Mouse (Mus musculus): ENCODE measurements around the gene Hps1. TPM values are rescaled to one million over a fixed set of nuclear protein-coding genes. Genes with fewer than 3 reads are reported as not detected.
"Not testable (repeated sequence)": the region's sequence is repeated elsewhere in the genome, so short reads cannot be mapped to it uniquely, and the experiment has no call there.

Gene Hps1
- polyA plus RNA-seq, 1 experiment from 2014 or later, result 12.1 TPM

DNA sequence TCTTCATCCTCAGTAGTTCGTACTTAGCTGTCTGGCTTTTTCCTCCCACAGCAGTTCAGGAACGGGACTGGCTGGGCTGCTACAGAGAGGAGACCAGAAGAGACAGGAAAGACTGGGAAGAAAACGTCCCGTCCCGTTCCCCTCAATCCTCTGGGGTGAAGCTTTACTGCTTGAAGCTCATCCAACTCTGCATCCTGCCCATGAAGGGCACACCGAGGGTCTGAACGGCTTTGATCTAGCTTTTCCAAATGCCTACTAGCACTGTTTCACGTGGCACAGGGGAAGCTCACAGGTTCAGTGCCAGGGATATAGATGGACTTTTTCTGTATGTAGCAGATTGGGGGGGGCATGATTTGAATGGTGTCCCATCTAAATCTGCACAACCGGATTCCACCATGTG lies 16.0 kb upstream of the Hps1 start:
- no peaks in the 10 kb centered on the region for H3K9me3 ChIP-seq (ENCODE audit: control insufficient read depth, low read length)
- no peaks in the 10 kb centered on the region; the same call in 1 of the 2 replicates for H3K27me3 ChIP-seq (ENCODE audit: control insufficient read depth, insufficient read depth, low read length)
- H3K4me2 ChIP-seq (replicated peaks; ENCODE audit: low read depth, low read length), result peak overlapping the region; percentile 94
- peak overlapping the region; percentile 42 for H3K4me3 ChIP-seq (ENCODE audit: low read length)
- 18% methylated on average over 9 of the region's 9 CpGs for whole genome bisulfite sequencing
- no peak for ATAC-seq (ENCODE audit: low FRiP score, low TSS enrichment)
- peaks cover 5% of the 10 kb centered on the region; the same call in 1 of the 2 replicates for H3K4me1 ChIP-seq (ENCODE audit: control insufficient read depth, insufficient read depth, low read length)
- H3K27ac ChIP-seq (ENCODE audit: low read depth, low read length), result no peak overlapping the region
- 0 out of 2 replicates have a peak overlapping the region, but pooled peaks have one; percentile 56 for H3K9ac ChIP-seq (ENCODE audit: low read depth, low read length)
- no peaks in the 10 kb centered on the region for H3K36me3 ChIP-seq (ENCODE audit: control insufficient read depth, insufficient read depth, low read length)

DNA sequence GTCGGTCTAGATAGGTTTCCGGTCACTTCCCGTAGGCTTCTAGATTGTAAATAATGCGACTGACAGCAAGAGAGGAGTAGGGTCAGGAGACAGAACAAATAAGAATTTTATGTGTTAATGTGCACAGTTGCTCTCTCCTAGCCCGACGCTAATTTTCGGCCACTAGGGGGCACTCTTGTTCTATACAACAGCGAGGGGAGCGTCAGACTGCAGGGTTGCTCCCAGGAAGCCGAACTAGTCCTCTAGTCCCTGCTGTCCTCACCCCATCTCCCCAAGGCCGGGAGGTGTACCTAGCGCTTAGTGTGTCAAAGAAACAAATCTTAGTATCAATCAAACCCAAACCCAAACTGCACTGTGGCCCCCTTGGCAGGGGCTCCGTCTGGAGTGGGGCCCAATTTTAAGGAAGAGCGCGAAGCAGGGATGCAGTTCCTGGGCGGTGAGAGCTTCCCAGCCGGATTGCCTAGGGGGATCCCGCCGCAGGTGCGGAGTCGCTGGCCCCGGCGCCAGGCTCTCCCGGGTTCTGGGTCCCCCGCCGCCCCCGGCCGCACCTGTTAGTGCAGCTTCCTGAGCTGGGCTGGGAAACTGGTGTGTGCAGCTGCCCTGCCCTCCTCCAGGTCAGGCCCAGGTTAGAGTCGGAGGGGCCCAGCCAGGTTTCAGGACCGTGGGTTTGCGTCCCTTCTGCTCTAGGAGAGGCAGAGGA lies 15.3 kb upstream of the Hps1 start:
- Histone ChIP-seq H3K4me2 (replicated peaks; ENCODE audit: low read depth, low read length) (peak overlapping the region; percentile 94), H3K27ac (ENCODE audit: low read depth, low read length) (no peak overlapping the region), H3K9ac (ENCODE audit: low read depth, low read length) (peak overlapping the region; percentile 56), H3K9me3 (ENCODE audit: control insufficient read depth, low read length) (no peaks in the 10 kb centered on the region), H3K36me3 (ENCODE audit: control insufficient read depth, insufficient read depth, low read length) (no peaks in the 10 kb centered on the region), H3K4me1 (ENCODE audit: control insufficient read depth, insufficient read depth, low read length) (peaks cover 5% of the 10 kb centered on the region; the same call in 1 of the 2 replicates), H3K4me3 (ENCODE audit: low read length) (peak overlapping the region; percentile 42), H3K27me3 (ENCODE audit: control insufficient read depth, insufficient read depth, low read length) (no peaks in the 10 kb centered on the region; the same call in 1 of the 2 replicates)
- peak; percentile 90 for ATAC-seq (ENCODE audit: low FRiP score, low TSS enrichment)
- WGBS, result under 1% methylated on average over 28 of the region's 31 CpGs

DNA sequence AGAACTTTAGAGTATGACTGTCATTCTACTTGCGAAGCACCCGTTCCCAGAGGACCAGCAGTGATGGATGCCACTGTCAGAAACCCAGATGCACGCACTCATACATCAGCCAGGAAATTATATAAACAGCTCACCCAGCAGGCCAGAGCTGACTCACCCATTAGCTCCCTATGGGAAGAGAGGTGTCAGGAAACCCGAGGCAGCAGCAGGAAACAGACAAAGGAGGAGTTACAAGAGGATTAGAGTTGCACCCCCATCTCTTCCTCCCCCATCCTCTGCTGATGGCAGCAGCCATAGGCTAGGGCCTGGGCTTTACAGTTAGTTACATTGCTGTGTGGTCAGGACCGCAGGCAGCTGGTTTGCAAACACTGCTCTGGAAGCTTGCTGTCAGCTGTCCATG lies 8.5 kb upstream of the Hps1 start:
- peak; percentile 50; the same call in 1 of the 2 replicates for ATAC-seq (ENCODE audit: low FRiP score, low TSS enrichment)
- no peak overlapping the region for H3K4me2 ChIP-seq (replicated peaks; ENCODE audit: low read depth, low read length)
- H3K9ac ChIP-seq (ENCODE audit: low read depth, low read length), result no peak overlapping the region
- no peaks in the 10 kb centered on the region for H3K9me3 ChIP-seq (ENCODE audit: control insufficient read depth, low read length)
- H3K36me3 ChIP-seq (ENCODE audit: control insufficient read depth, insufficient read depth, low read length), result no peaks in the 10 kb centered on the region
- no peak overlapping the region for H3K27ac ChIP-seq (ENCODE audit: low read depth, low read length)
- no peaks in the 10 kb centered on the region for H3K4me1 ChIP-seq (ENCODE audit: control insufficient read depth, insufficient read depth, low read length)
- no peak overlapping the region for H3K4me3 ChIP-seq (ENCODE audit: low read length)
- no peaks in the 10 kb centered on the region for H3K27me3 ChIP-seq (ENCODE audit: control insufficient read depth, insufficient read depth, low read length)
- 37% methylated on average over 5 of the region's 5 CpGs for WGBS

GRCm38 (mm10) chr19:42785562-42786220 lies 5.9 kb upstream of the Hps1 start:
- Histone ChIP-seq H3K4me2 (replicated peaks; ENCODE audit: low read depth, low read length) (no peak overlapping the region), H3K9me3 (ENCODE audit: control insufficient read depth, low read length) (no peaks in the 10 kb centered on the region), H3K4me1 (ENCODE audit: control insufficient read depth, insufficient read depth, low read length) (no peaks in the 10 kb centered on the region), H3K4me3 (ENCODE audit: low read length) (no peak overlapping the region), H3K36me3 (ENCODE audit: control insufficient read depth, insufficient read depth, low read length) (no peaks in the 10 kb centered on the region), H3K9ac (ENCODE audit: low read depth, low read length) (no peak overlapping the region), H3K27ac (ENCODE audit: low read depth, low read length) (no peak overlapping the region), H3K27me3 (ENCODE audit: control insufficient read depth, insufficient read depth, low read length) (no peaks in the 10 kb centered on the region)
- no peak for ATAC-seq (ENCODE audit: low FRiP score, low TSS enrichment)
- 69% methylated on average over 8 of the region's 8 CpGs for WGBS

DNA sequence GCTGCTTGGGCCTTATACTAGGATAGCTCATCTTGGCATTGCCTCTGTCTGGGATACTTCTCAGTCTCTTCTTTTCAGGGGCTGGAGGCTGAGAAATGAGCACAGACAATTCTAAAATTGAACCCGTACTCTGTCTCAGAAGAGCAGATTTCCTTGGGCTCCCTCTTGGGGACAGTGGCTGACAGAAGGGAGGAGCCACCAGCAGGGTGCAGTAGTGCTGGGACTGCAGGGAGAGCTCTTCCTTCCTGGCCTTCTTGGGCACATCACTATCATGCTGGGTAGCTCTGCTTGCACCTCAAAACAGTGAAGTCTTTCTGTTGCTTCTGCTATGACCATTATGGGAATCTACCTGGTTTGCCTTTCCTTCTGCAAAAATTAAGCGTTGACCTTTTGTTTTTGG lies 5.4 kb upstream of the Hps1 start:
- Histone ChIP-seq H3K9me3 (ENCODE audit: control insufficient read depth, low read length) (no peaks in the 10 kb centered on the region), H3K36me3 (ENCODE audit: control insufficient read depth, insufficient read depth, low read length) (no peaks in the 10 kb centered on the region), H3K4me2 (replicated peaks; ENCODE audit: low read depth, low read length) (no peak overlapping the region), H3K4me3 (ENCODE audit: low read length) (no peak overlapping the region), H3K27ac (ENCODE audit: low read depth, low read length) (no peak overlapping the region), H3K4me1 (ENCODE audit: control insufficient read depth, insufficient read depth, low read length) (no peaks in the 10 kb centered on the region), H3K9ac (ENCODE audit: low read depth, low read length) (no peak overlapping the region), H3K27me3 (ENCODE audit: control insufficient read depth, insufficient read depth, low read length) (no peaks in the 10 kb centered on the region)
- ATAC-seq (ENCODE audit: low FRiP score, low TSS enrichment), result no peak
- WGBS, result 20% methylated on average over 2 of the region's 2 CpGs

DNA sequence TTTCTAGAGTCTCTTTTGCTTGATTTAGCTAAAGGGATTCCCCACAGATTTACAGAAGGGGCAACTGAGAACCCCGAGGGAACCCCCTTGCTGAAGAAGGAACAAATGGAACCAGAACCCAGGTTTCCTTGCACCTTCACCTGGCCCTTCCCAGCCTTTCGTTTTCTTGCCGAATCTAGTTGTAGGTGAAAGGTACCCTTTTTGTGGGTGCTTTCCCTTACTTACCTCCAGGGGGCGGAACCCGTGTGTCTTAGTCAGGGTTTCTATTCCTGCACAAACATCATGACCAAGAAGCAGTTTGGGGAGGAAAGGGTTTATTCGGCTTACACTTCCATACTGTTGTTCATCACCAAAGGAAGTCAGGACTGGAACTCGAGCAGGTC lies 369 bp upstream of the Hps1 start:
- H3K9ac ChIP-seq (ENCODE audit: low read depth, low read length), result peak overlapping the region; percentile 47
- H3K4me1 ChIP-seq (ENCODE audit: control insufficient read depth, insufficient read depth, low read length); H3K27me3 ChIP-seq (ENCODE audit: control insufficient read depth, insufficient read depth, low read length); H3K36me3 ChIP-seq (ENCODE audit: control insufficient read depth, insufficient read depth, low read length); ATAC-seq (ENCODE audit: low FRiP score, low TSS enrichment); H3K9me3 ChIP-seq (ENCODE audit: control insufficient read depth, low read length): not testable (repeated sequence)
- peak overlapping the region; percentile 45 for H3K4me3 ChIP-seq (ENCODE audit: low read length)
- 52% methylated on average over 7 of the region's 7 CpGs for WGBS
- H3K27ac ChIP-seq (ENCODE audit: low read depth, low read length), result peak overlapping the region; percentile 30
- H3K4me2 ChIP-seq (replicated peaks; ENCODE audit: low read depth, low read length), result peak overlapping the region; percentile 75

DNA sequence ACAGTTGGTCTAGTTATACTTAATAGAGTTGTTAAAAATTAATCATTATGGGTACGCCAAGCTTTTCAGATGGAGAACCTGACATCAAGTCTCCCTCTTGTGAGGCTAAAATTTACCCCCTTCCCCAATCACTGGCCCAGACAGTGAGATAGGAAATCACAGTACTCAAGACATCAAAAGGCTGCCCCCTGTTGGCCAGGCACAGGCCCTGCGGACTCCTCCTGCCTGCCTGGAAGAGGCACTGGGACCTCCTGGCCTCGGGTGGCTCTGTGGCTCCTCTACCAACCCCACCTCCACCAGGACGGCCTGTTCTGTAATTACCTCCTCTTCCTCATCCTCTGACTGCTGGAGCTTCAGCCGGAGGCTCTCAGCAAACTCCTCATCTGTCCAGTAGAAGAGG lies 2.0 kb downstream of the Hps1 start:
- ATAC-seq (ENCODE audit: low FRiP score, low TSS enrichment), result no peak
- Histone ChIP-seq H3K27me3 (ENCODE audit: control insufficient read depth, insufficient read depth, low read length) (no peaks in the 10 kb centered on the region), H3K4me1 (ENCODE audit: control insufficient read depth, insufficient read depth, low read length) (0 out of 2 replicates have a peak, but pooled peaks cover 4% of the 10 kb centered on the region), H3K9ac (ENCODE audit: low read depth, low read length) (no peak overlapping the region), H3K27ac (ENCODE audit: low read depth, low read length) (no peak overlapping the region), H3K36me3 (ENCODE audit: control insufficient read depth, insufficient read depth, low read length) (no peaks in the 10 kb centered on the region), H3K4me2 (replicated peaks; ENCODE audit: low read depth, low read length) (no peak overlapping the region), H3K4me3 (ENCODE audit: low read length) (no peak overlapping the region), H3K9me3 (ENCODE audit: control insufficient read depth, low read length) (no peaks in the 10 kb centered on the region)
- 72% methylated on average over 5 of the region's 5 CpGs for WGBS

GRCm38 (mm10) chr19:42776813-42777212 lies 3.0 kb downstream of the Hps1 start:
- Histone ChIP-seq H3K4me3 (ENCODE audit: low read length) (no peak overlapping the region), H3K4me2 (replicated peaks; ENCODE audit: low read depth, low read length) (no peak overlapping the region), H3K9me3 (ENCODE audit: control insufficient read depth, low read length) (no peaks in the 10 kb centered on the region), H3K9ac (ENCODE audit: low read depth, low read length) (no peak overlapping the region), H3K4me1 (ENCODE audit: control insufficient read depth, insufficient read depth, low read length) (0 out of 2 replicates have a peak, but pooled peaks cover 4% of the 10 kb centered on the region), H3K27ac (ENCODE audit: low read depth, low read length) (no peak overlapping the region), H3K36me3 (ENCODE audit: control insufficient read depth, insufficient read depth, low read length) (no peaks in the 10 kb centered on the region), H3K27me3 (ENCODE audit: control insufficient read depth, insufficient read depth, low read length) (no peaks in the 10 kb centered on the region)
- WGBS, result 97% methylated on average over 1 of the region's 1 CpGs
- ATAC-seq (ENCODE audit: low FRiP score, low TSS enrichment), result no peak
